Mouse (Mus musculus) intestine, embryonic 15.5 days (tissue): ENCODE measurements around the gene Rpl11. TPM values are rescaled to one million over a fixed set of nuclear protein-coding genes. Genes with fewer than 3 reads are reported as not detected.

Experiments
- ATAC-seq: fragments of 200-750 bp; cut with Nextera tagmentation; 2 replicates; pipeline ENCODE4 v1.8.0; 2017; ENCODE audit warnings: moderate TSS enrichment, moderate library complexity
- H3K27ac ChIP-seq: fragments of 300-500 bp; sonication (generic); 2 replicates; pipeline ENCODE4 v1.5.1; 2015; ENCODE audit warnings: mild to moderate bottlenecking, inconsistent platforms
- H3K27me3 ChIP-seq: fragments of 300-500 bp; sonication (generic); replicated peaks from 2 replicates; pipeline ENCODE4 v1.6.1; 2015; ENCODE audit warnings: inconsistent platforms
- H3K36me3 ChIP-seq: fragments of 300-500 bp; sonication (generic); 2 replicates; pipeline ENCODE4 v1.6.1; 2015; ENCODE audit warnings: inconsistent platforms
- H3K4me1 ChIP-seq: fragments of 300-500 bp; sonication (generic); replicated peaks from 2 replicates; pipeline ENCODE4 v1.6.1; 2015; ENCODE audit warnings: inconsistent platforms
- H3K4me2 ChIP-seq: fragments of 300-500 bp; sonication (generic); replicated peaks from 2 replicates; pipeline ENCODE4 v1.6.1; 2015; ENCODE audit warnings: mild to moderate bottlenecking, inconsistent platforms
- H3K4me3 ChIP-seq: fragments of 300-500 bp; sonication (generic); replicated peaks from 2 replicates; pipeline ENCODE4 v1.5.1; 2015; ENCODE audit warnings: inconsistent platforms
- H3K9ac ChIP-seq: fragments of 300-500 bp; sonication (generic); 2 replicates; pipeline ENCODE4 v1.6.1; 2015; ENCODE audit warnings: inconsistent platforms
- H3K9me3 ChIP-seq: fragments of 300-500 bp; sonication (generic); 2 replicates; pipeline ENCODE4 v1.6.1; 2016; ENCODE audit warnings: inconsistent platforms
- WGBS: fragments of 180-500 bp; shearing (Covaris S2); methylation state at CpG from one replicate; pipeline ENCODE4 v1.1.7; 2015; 5-methylcytosine and 5-hydroxymethylcytosine counted together
- polyA plus RNA-seq: library from polyadenylated mRNA; unstranded; fragments of >200 nt; fragmentation: Nextera tagmentation; extraction: Ambion mirVana; gene quantifications from 2 replicates; pipeline ENCODE4 v1.2.1, GENCODE M21; 2015

Rpl11 gene
- polyA plus RNA-seq, 1 experiment from 2014 or later: 472 TPM

DNA sequence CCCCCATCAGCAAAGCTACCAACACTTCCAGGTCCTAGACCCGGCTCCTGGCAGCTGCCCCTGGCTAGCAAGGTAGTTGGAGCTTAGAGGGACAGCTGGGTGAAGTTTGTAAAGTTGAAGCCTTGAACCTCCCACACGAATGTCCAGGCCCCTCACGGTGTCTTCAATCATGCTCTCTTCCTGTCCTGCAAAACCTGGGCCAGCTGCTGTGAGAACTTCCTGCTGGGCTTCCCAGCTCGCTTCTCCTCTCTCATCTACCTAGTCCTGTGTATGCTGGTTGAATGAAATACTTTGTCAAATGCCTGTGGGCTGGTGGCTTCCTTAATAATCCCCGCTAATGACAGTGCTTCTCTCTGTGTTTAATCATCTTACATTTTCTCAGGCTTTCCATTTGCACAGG lies 35.1 kb upstream of the Rpl11 start:
- ATAC-seq: no peak
- Histone ChIP-seq H3K4me3 (no peak overlapping the region), H3K4me1 (peaks cover 6% of the 10 kb centered on the region; the same call in 1 of the 2 replicates), H3K27me3 (no peaks in the 10 kb centered on the region), H3K36me3 (no peaks in the 10 kb centered on the region), H3K9ac (no peak overlapping the region), H3K4me2 (no peak overlapping the region), H3K9me3 (no peaks in the 10 kb centered on the region), H3K27ac (no peak overlapping the region)
- 61% methylated on average over 5 of the region's 5 CpGs for WGBS

DNA sequence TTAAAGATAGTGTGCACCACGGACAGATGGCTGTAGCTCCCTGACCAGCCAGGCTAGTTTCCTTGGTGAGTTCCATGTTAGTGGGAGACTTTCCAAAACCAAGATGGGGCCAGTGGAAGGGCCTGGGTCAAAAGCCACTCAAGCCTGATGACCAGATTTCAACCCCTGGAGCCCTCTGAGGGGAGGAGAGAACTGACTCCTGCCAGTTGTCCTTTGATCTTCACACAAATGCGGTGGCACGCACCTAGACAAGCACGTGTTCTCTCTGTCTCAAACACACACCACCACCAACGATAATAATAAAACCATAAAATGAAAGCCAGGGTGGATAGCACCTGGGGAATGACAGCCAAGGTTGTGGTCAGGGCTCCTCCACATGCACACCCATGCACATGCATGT lies 34.0 kb upstream of the Rpl11 start:
- Histone ChIP-seq H3K4me2 (no peak overlapping the region), H3K4me3 (no peak overlapping the region), H3K4me1 (peaks cover 6% of the 10 kb centered on the region; the same call in 1 of the 2 replicates), H3K27me3 (peaks cover under 1% of the 10 kb centered on the region; the same call in 1 of the 2 replicates), H3K36me3 (no peaks in the 10 kb centered on the region), H3K9ac (no peak overlapping the region), H3K9me3 (no peaks in the 10 kb centered on the region), H3K27ac (no peak overlapping the region)
- no peak for ATAC-seq
- WGBS: 72% methylated on average over 5 of the region's 5 CpGs

DNA sequence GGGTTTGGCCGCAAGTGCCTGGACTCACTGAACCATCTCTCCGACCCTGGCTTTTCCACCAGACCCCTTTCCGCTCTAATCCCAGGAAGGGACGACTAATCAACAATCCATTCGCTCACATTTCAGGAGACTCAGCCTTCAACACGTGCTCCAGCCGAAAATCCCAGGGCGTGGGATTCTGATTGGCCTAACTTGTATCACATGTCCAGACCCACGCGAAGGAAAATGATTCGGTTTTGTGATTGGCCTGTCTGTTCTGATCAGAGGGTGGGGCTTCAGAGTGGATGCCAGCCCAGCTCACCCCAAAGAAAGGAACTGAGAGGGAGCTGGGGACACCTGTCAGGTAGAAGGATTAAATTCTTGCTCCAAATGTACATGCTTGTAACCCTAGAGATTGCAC lies 31.6 kb upstream of the Rpl11 start:
- Histone ChIP-seq H3K27ac (no peak overlapping the region), H3K9ac (no peak overlapping the region), H3K4me3 (no peak overlapping the region), H3K4me2 (no peak overlapping the region), H3K4me1 (peaks cover 15% of the 10 kb centered on the region), H3K27me3 (peaks cover 24% of the 10 kb centered on the region), H3K36me3 (no peaks in the 10 kb centered on the region), H3K9me3 (no peaks in the 10 kb centered on the region)
- WGBS: 95% methylated on average over 11 of the region's 11 CpGs
- ATAC-seq: no peak

DNA sequence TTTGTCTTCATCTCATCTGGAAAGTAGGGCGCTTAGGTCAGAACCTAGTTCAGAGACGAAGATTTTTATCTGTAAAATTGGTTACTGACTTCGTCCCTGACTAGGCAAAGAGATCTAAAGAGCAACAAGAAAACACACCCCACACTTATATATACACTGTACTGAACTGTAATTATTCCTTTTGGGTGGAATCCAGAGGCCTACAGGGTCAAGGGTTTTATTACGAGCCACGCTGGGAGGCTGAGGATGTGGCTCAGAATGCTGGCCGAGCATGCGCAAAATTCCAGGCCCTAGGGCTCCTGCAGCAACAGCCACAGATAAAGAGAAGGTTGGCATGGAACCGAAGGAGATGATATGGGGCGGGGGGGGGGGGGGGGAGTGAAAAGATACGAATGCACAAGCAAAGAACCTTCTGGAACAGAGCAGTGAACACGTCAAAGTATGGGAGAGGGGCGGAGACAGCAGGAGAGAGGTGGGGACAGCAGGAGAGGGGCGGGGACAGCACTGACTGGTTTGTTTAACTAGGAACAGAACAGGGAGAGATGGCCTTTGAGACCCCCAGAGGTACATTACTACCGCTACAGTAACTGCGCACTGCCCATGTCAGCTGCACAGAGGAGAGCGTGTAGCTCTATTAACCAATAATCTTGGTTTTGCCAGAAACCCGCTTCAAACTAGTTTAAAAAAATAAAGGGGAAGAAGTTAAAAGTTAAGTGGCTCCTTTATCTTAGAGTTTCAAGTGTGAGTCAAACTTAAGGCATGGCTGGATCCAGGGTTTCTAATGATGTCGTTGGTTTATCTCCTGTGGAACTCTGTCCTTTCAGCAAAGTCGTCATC lies 30.3 kb upstream of the Rpl11 start:
- Histone ChIP-seq H3K9ac (no peak overlapping the region), H3K27me3 (peaks cover 29% of the 10 kb centered on the region), H3K36me3 (no peaks in the 10 kb centered on the region)

DNA sequence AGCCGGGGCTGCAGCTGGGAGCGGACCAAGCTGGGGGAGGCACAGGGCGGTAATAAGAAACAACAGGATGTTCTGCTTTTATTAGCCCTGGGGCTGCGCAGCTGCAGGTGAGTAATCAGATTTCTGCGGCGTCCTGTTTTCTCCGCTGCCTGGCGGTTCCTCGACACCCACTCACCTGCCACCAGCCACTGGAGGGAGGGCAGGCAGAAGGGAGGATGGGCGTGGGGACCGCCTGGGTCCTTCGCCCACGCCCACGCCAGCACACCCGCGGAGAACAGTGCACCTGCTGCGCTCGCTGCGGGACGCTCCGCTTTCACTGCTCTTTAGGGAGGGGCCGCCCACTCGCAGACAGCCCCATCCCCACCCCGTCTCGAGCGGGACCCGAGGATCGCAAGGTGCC lies 28.5 kb upstream of the Rpl11 start:
- Histone ChIP-seq H3K36me3 (no peaks in the 10 kb centered on the region), H3K9ac (peak overlapping the region; percentile 41), H3K4me3 (peak overlapping the region; percentile 38), H3K27ac (no peak overlapping the region), H3K9me3 (no peaks in the 10 kb centered on the region), H3K4me2 (peak overlapping the region; percentile 76), H3K27me3 (peaks cover 29% of the 10 kb centered on the region), H3K4me1 (peaks cover 9% of the 10 kb centered on the region)
- WGBS: 4% methylated on average over 28 of the region's 28 CpGs
- peak; percentile 59 for ATAC-seq

More for the DNA sequence above, 30.3 kb upstream of the Rpl11 start:
- Histone ChIP-seq H3K4me3 (no peak overlapping the region), H3K4me1 (peaks cover 9% of the 10 kb centered on the region), H3K9me3 (no peaks in the 10 kb centered on the region), H3K27ac (no peak overlapping the region), H3K4me2 (no peak overlapping the region)
- 66% methylated on average over 18 of the region's 19 CpGs for WGBS
- 0 out of 2 replicates have a peak, but pooled peaks have one; percentile 31 for ATAC-seq

DNA sequence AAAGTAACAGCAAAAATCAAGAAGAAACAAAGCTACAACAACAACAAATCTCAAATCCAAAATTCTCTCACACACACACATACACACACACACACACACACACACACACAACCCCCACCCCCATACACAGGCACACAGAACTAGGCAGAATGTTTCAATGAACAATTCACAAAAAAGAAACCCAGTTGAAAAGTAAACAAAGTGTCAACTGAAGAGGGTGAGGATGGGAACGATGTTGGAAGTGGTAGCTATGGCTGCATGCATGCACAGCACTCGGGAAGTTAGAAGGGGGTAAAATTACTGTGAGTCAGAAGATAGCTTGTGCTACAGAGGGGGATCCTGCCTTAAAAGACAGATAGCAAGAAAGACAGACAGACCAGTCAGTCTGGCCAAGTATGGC lies 25.4 kb upstream of the Rpl11 start:
- ATAC-seq: no peak
- no peak overlapping the region for H3K4me2 ChIP-seq

DNA sequence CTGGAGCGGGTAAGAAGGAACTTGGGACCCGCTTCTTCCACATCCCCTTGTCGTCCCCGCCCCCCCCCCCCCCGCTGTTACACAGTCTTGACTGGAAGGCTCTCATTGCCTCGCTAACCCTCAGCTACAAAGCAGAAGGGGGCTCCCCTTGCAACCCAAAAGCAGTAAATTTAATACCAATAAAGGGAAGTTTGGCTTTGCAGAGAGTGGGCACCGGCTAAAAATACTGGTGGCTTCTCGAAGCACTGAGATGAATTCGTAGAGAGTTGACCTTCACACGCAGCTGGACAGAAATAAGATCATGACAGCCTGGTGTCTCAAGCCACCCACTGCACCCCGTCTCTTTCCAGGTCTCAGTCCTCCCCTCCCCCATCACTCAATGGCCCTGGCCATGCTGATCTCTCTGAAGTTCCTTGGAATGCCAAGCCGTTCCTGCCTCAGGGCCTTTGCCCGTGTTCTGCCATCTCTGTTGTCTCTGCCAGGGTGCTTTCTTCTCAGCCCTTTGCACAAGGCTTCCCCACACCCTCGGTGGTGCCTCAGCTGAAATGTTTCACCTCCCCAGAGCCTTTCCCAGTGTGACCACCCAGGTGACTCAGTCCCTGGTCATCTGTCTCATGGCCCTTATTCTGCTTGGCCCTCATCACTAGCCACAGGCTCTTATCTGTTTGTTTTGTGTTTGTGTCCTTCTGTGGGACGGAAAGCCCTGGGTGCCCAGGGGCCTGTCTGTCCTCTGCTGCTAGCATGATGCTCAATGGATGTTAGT lies 23.7 kb upstream of the Rpl11 start:
- no peaks in the 10 kb centered on the region for H3K9me3 ChIP-seq
- WGBS: 63% methylated on average over 15 of the region's 15 CpGs

More for the DNA sequence above, 25.4 kb upstream of the Rpl11 start:
- H3K27me3 ChIP-seq: peaks cover 29% of the 10 kb centered on the region
- H3K9ac ChIP-seq: no peak overlapping the region
- peaks cover 9% of the 10 kb centered on the region for H3K4me1 ChIP-seq
- no peak overlapping the region for H3K4me3 ChIP-seq
- H3K27ac ChIP-seq: no peak overlapping the region
- no peaks in the 10 kb centered on the region for H3K36me3 ChIP-seq
- H3K9me3 ChIP-seq: no peaks in the 10 kb centered on the region
- 30% methylated on average over 2 of the region's 2 CpGs for WGBS

DNA sequence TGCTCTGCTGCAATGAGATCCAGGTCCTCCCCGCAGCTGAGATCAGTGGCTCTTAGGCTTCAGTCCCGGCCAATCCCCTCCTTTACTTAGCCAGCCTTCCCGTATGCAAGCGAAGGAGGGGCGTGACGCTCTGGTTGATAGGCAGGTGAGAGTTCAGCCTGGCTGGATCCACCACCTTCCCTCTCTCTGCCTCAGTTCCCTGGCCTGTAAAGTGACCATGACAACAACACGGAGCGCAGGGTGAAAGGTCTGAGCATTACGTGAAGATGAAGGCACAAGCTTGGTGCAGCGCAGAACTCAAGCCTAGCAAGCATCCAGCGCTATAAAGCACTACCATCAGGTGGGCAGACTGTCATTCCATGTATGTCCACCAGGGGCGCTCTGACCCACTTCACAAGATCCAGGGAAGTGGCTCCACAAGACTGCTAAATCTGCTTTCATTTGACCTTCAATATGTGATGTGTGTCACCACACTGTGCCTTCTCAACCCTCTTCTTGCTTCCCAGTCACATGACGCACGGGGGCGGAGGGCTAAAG lies 18.0 kb upstream of the Rpl11 start:
- H3K4me1 ChIP-seq: peaks cover 14% of the 10 kb centered on the region; the same call in 1 of the 2 replicates
- H3K4me3 ChIP-seq: no peak overlapping the region
- H3K4me2 ChIP-seq: peak overlapping the region; percentile 36
- H3K9me3 ChIP-seq: no peaks in the 10 kb centered on the region
- no peak overlapping the region for H3K27ac ChIP-seq
- H3K36me3 ChIP-seq: no peaks in the 10 kb centered on the region
- peak overlapping the region; percentile 28; the same call in 1 of the 2 replicates for H3K9ac ChIP-seq
- WGBS: 4% methylated on average over 15 of the region's 15 CpGs
- peak; percentile 76 for ATAC-seq
- no peaks in the 10 kb centered on the region for H3K27me3 ChIP-seq

More for the DNA sequence above, 23.7 kb upstream of the Rpl11 start:
- H3K27ac ChIP-seq: no peak overlapping the region
- peaks cover 25% of the 10 kb centered on the region for H3K27me3 ChIP-seq
- no peak overlapping the region for H3K9ac ChIP-seq
- H3K4me2 ChIP-seq: no peak overlapping the region
- peaks cover 6% of the 10 kb centered on the region for H3K4me1 ChIP-seq
- H3K36me3 ChIP-seq: no peaks in the 10 kb centered on the region
- H3K4me3 ChIP-seq: no peak overlapping the region
- no peak for ATAC-seq

DNA sequence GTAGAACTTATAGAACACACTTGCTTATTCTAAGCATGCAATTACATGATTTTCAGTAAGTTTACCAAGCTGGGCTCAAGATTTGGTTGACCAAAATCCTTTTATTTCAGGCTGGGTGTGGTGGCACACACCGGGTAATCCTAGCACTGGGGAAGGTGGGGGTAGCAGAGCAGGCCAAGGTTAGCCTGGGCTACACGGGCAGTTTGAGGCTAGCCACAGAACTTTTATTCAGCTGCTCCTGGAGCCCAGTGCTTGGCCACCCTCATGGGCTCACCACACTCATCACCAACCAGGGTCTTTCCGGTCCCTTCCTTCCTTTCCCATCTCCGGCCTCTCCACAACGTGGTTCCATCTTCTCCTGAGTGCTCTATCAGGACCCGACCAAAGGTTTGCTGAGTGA lies 17.4 kb upstream of the Rpl11 start:
- Histone ChIP-seq H3K9me3 (no peaks in the 10 kb centered on the region), H3K36me3 (no peaks in the 10 kb centered on the region), H3K4me1 (peaks cover 14% of the 10 kb centered on the region; the same call in 1 of the 2 replicates), H3K4me2 (no peak overlapping the region), H3K9ac (no peak overlapping the region), H3K4me3 (no peak overlapping the region), H3K27me3 (no peaks in the 10 kb centered on the region), H3K27ac (no peak overlapping the region)
- peak; percentile 9; the same call in 1 of the 2 replicates for ATAC-seq
- WGBS: 52% methylated on average over 6 of the region's 6 CpGs

DNA sequence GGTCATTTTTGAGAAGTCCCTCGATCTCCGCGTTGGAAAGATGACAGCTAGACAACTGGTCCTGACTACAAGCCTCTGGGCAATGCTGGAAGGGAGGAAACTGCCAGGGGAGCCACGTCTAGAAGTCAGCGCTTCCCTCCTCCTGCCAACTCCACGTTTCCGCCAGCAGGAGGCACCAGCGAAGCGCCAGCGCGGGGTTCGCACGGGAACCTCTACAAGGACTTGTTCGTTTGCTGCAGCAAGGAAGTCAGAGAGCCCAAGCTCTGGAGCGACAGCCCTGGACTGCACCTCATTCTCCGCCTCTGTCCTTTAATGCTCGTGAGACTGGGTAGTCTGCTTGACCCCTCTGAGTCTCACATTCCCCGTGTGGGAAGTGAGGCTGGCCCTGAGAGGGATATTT lies 16.7 kb upstream of the Rpl11 start:
- Histone ChIP-seq H3K4me3 (no peak overlapping the region), H3K9me3 (no peaks in the 10 kb centered on the region), H3K27me3 (no peaks in the 10 kb centered on the region), H3K4me2 (peak overlapping the region; percentile 33; the same call in 1 of the 2 replicates), H3K4me1 (peaks cover 14% of the 10 kb centered on the region; the same call in 1 of the 2 replicates), H3K9ac (no peak overlapping the region; the same call in 1 of the 2 replicates), H3K27ac (no peak overlapping the region), H3K36me3 (no peaks in the 10 kb centered on the region)
- peak; percentile 72 for ATAC-seq
- 6% methylated on average over 18 of the region's 18 CpGs for WGBS

DNA sequence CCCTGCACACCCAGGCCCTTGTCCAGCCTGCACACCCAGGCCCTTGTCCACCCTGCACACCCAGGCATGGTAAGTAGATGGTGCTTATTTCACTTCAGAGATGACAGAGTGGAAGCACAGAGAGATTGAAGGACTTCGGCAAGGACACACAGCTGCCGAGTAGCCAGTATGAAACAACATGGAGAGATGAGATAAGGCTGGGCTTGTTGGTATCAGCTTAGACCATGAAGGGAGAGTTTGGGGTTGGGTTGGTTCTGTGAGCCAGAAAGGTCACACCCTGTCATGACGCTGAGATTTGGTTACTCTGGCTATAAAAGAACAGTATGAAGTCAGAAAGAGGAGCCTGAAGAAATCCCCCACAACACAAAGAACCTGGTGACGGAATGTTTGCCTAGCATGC lies 16.1 kb upstream of the Rpl11 start:
- ATAC-seq: no peak
- 73% methylated on average over 4 of the region's 4 CpGs for WGBS
- no peak overlapping the region for H3K4me3 ChIP-seq
- no peaks in the 10 kb centered on the region for H3K36me3 ChIP-seq
- H3K27ac ChIP-seq: no peak overlapping the region
- peaks cover 14% of the 10 kb centered on the region; the same call in 1 of the 2 replicates for H3K4me1 ChIP-seq
- no peaks in the 10 kb centered on the region for H3K27me3 ChIP-seq
- no peak overlapping the region for H3K4me2 ChIP-seq
- no peak overlapping the region for H3K9ac ChIP-seq
- no peaks in the 10 kb centered on the region for H3K9me3 ChIP-seq

DNA sequence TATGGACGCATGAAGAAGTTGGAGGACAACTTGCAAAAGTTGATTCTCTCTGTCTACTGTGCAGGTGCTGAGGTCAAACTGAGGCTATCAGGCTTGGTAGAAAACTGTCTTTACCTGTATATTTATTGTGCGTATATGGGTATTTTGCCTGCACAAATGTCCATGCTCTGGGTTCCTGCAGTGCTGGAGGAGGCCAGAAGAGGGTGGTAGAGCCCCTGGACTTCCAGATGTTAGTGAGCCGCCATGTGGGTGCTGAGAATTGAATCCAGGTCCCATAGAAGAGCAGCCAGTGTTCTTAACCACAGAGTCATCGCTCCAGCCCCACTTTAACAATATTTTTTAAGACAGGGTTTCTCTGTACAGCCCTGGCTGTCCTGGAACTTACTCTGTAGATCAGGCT lies 9.9 kb upstream of the Rpl11 start:
- Histone ChIP-seq H3K9ac (no peak overlapping the region), H3K4me1 (no peaks in the 10 kb centered on the region), H3K4me2 (no peak overlapping the region), H3K4me3 (no peak overlapping the region), H3K27ac (no peak overlapping the region), H3K9me3 (no peaks in the 10 kb centered on the region), H3K27me3 (no peaks in the 10 kb centered on the region), H3K36me3 (no peaks in the 10 kb centered on the region)
- no peak for ATAC-seq
- 92% methylated on average over 4 of the region's 4 CpGs for WGBS
